Mouse (Mus musculus) MEL (cell line): Measurements from ENCODE around the gene Pitpnc1.

Experiments used
- CTCF ChIP-seq, 3 experiments: IDR thresholded peaks in 2 of 3; conservative IDR thresholded peaks in 1 of 3; 2 replicates each; pipeline ENCODE4 v1.5.1; 2011 to 2012; ENCODE audit warnings: low read length in 3 of 3, low read depth in 2 of 3, mild to moderate bottlenecking in 2 of 3, improper control_type of control experiment in 1 of 3, inconsistent platforms in 1 of 3, mixed read lengths in 1 of 3, moderate library complexity in 1 of 3; ENCODE audit not compliant: control insufficient read depth in 1 of 3, insufficient read depth in 1 of 3, poor library complexity in 1 of 3, severe bottlenecking in 1 of 3
- EP300 ChIP-seq, 2 experiments: IDR thresholded peaks; 2 replicates each; pipeline ENCODE4 v1.6.1; 2011; ENCODE audit warnings: improper control_type of control experiment in 2 of 2, low read length in 2 of 2, low read depth in 1 of 2, mild to moderate bottlenecking in 1 of 2
- GATA1 ChIP-seq: IDR thresholded peaks from 2 replicates; pipeline ENCODE4 v1.6.1; 2011; ENCODE audit warnings: low read depth, low read length, improper control_type of control experiment
- HCFC1 ChIP-seq: IDR thresholded peaks from 2 replicates; pipeline ENCODE4 v1.6.1; 2012; ENCODE audit warnings: low read depth, mild to moderate bottlenecking, inconsistent platforms, low read length, improper control_type of control experiment, moderate library complexity
- JUND ChIP-seq: IDR thresholded peaks from 2 replicates; pipeline ENCODE4 v1.6.1; 2011; ENCODE audit warnings: low read depth, mild to moderate bottlenecking, improper control_type of control experiment, low read length
- MAX ChIP-seq: IDR thresholded peaks from 2 replicates; pipeline ENCODE4 v1.6.1; 2011; ENCODE audit warnings: low read length, improper control_type of control experiment
- MXI1 ChIP-seq: IDR thresholded peaks from 2 replicates; pipeline ENCODE4 v1.6.1; 2011; ENCODE audit warnings: mild to moderate bottlenecking, low read depth, low read length, improper control_type of control experiment
- MYC ChIP-seq: IDR thresholded peaks from 2 replicates; pipeline ENCODE4 v1.6.1; 2011; ENCODE audit warnings: low read depth, mild to moderate bottlenecking, low read length, improper control_type of control experiment, moderate library complexity
- NRF1 ChIP-seq: IDR thresholded peaks from 2 replicates; pipeline ENCODE4 v1.6.1; 2014; ENCODE audit warnings: low read depth, mild to moderate bottlenecking, inconsistent platforms, low read length, improper control_type of control experiment, moderate library complexity; ENCODE audit not compliant: poor library complexity, insufficient read depth, severe bottlenecking
- POLR2A ChIP-seq, 2 experiments: IDR thresholded peaks; 2 replicates each; pipeline ENCODE4 v1.6.1; 2011 to 2012; ENCODE audit warnings: low read length in 2 of 2, mild to moderate bottlenecking in 2 of 2, control low read depth in 1 of 2, improper control_type of control experiment in 1 of 2, low read depth in 1 of 2, moderate library complexity in 1 of 2; ENCODE audit not compliant: control insufficient read depth in 1 of 2, insufficient read depth in 1 of 2, poor library complexity in 1 of 2
- POLR2AphosphoS2 ChIP-seq: IDR thresholded peaks from 2 replicates; pipeline ENCODE4 v1.6.1; 2011; ENCODE audit warnings: low read length, improper control_type of control experiment
- SIN3A ChIP-seq: IDR thresholded peaks from 2 replicates; pipeline ENCODE4 v1.6.1; 2012; ENCODE audit warnings: low read length, improper control_type of control experiment, inconsistent platforms
- TAL1 ChIP-seq: IDR thresholded peaks from 2 replicates; pipeline ENCODE4 v1.6.1; 2012; ENCODE audit warnings: mild to moderate bottlenecking, inconsistent platforms, low read length, moderate library complexity, mixed read lengths
- ZNF384 ChIP-seq: IDR thresholded peaks from 2 replicates; pipeline ENCODE4 v1.6.1; 2012; ENCODE audit warnings: low read depth, mild to moderate bottlenecking, inconsistent platforms, low read length, improper control_type of control experiment

- TF ChIP-seq CTCF (IDR thresholded peaks at IDR 0.05 in 2 of 3, conservative IDR thresholded peaks at IDR 0.05 in 1 of 3; ENCODE audit: control insufficient read depth in 1 of 3, insufficient read depth in 1 of 3, low read depth in 2 of 3, low read length in 3 of 3, poor library complexity in 1 of 3, severe bottlenecking in 1 of 3) (no peak), EP300 (IDR thresholded peaks at IDR 0.05; ENCODE audit: low read depth in 1 of 2, low read length in 2 of 2) (no peak), POLR2AphosphoS2 (no peak), MXI1 (no peak), POLR2A (IDR thresholded peaks at IDR 0.05; ENCODE audit: control insufficient read depth in 1 of 2, insufficient read depth in 1 of 2, low read depth in 1 of 2, low read length in 2 of 2, poor library complexity in 1 of 2) (no peak), GATA1 (no peak), TAL1 (no peak), JUND (no peak), ZNF384 (no peak), NRF1 (no peak), MAX (no peak), SIN3A (no peak), MYC (no peak), HCFC1 (no peak)
Observed at GRCm38 (mm10) chr11:107237532-107237931, 233.0 kb downstream of the Pitpnc1 start.
